In genomic region chr4:123667260-123667867, GRCm38 (mm10) we compare ENCODE assay signal across 1 mouse cellular context.
A peak's percentile ranks its signal among the peaks of the same experiment; 100 is the strongest.
TF ChIP-seq lines count a peak whose summit lies in the region.

No protein-coding gene starts in this region.

TF ChIP-seq in CH12.LX, 34 proteins besides CTCF, POLR2A, EP300 and RAD21:
- peak; percentile 5; the same call in 1 of the 2 replicates for TF ChIP-seq ZC3H11A (IDR thresholded peaks at IDR 0.05; ENCODE audit: low read depth, low read length)
- TF ChIP-seq CHD2 (IDR thresholded peaks at IDR 0.05; ENCODE audit: low read length) = peak; percentile 75
- TF ChIP-seq ZKSCAN1 (IDR thresholded peaks at IDR 0.05; ENCODE audit: borderline replicate concordance, low read depth, low read length) = no peak
- TF ChIP-seq ZMIZ1 (IDR thresholded peaks at IDR 0.05; ENCODE audit: low read depth, low read length) = no peak
- TF ChIP-seq MXI1 (IDR thresholded peaks at IDR 0.05; ENCODE audit: low read depth, low read length) = no peak
- TF ChIP-seq USF1 (IDR thresholded peaks at IDR 0.05; ENCODE audit: low read depth, low read length) = no peak
- TF ChIP-seq IRF4 (IDR thresholded peaks at IDR 0.05; ENCODE audit: low read depth, low read length) = peak; percentile 47; the same call in 1 of the 2 replicates
- TF ChIP-seq MAX (IDR thresholded peaks at IDR 0.05; ENCODE audit: low read length) = no peak
- TF ChIP-seq SMC3 (IDR thresholded peaks at IDR 0.05; ENCODE audit: low read depth, low read length) = peak; percentile 83
- TF ChIP-seq MAFK (IDR thresholded peaks at IDR 0.05; ENCODE audit: insufficient replicate concordance, low read length) = no peak
- no peak for TF ChIP-seq NRF1 (IDR thresholded peaks at IDR 0.05; ENCODE audit: low read depth, low read length)
- no peak for TF ChIP-seq PAX5 (IDR thresholded peaks at IDR 0.05; ENCODE audit: low read length)
- no peak for TF ChIP-seq RCOR1 (conservative IDR thresholded peaks at IDR 0.05; ENCODE audit: low read depth, low read length)
- no peak for TF ChIP-seq TBP (conservative IDR thresholded peaks at IDR 0.05; ENCODE audit: low read depth, low read length)
- no peak for TF ChIP-seq JUN (IDR thresholded peaks at IDR 0.05; ENCODE audit: insufficient read depth, low read depth, low read length)
- no peak for TF ChIP-seq E2F4 (IDR thresholded peaks at IDR 0.05; ENCODE audit: insufficient replicate concordance, low read depth, low read length)
- 0 out of 2 replicates have a peak, but pooled peaks have one; percentile 42 for TF ChIP-seq SIN3A (IDR thresholded peaks at IDR 0.05; ENCODE audit: low read length)
- TF ChIP-seq UBTF (IDR thresholded peaks at IDR 0.05; ENCODE audit: low read depth, low read length) = no peak
- TF ChIP-seq ETS1 (conservative IDR thresholded peaks at IDR 0.05; ENCODE audit: low read depth, low read length) = no peak
- TF ChIP-seq MEF2A (IDR thresholded peaks at IDR 0.05; ENCODE audit: borderline replicate concordance, low read depth, low read length) = 0 out of 2 replicates have a peak, but pooled peaks have one; percentile 17
- TF ChIP-seq MAZ (IDR thresholded peaks at IDR 0.05; ENCODE audit: low read depth, low read length) = no peak
- no peak for TF ChIP-seq GABPA (IDR thresholded peaks at IDR 0.05; ENCODE audit: insufficient replicate concordance, low read depth, low read length)
- no peak for TF ChIP-seq JUND (conservative IDR thresholded peaks at IDR 0.05; ENCODE audit: low read depth, low read length)
